Mouse (Mus musculus) spleen, adult 2 months (tissue): ENCODE measurements around the gene 6430548M08Rik. TPM values are rescaled to one million over a fixed set of nuclear protein-coding genes. Genes with fewer than 3 reads are reported as not detected.

ENCODE experiments used
- DNase-seq, 2 experiments: peaks; one replicate each; pipeline versions ENCODE4 v3.0.0 to v3.0.0-alpha.2; 2012 to 2021; ENCODE audit warnings: low spot score in 2 of 2, low read depth in 1 of 2
- H3K27ac ChIP-seq: fragments of 200-500 bp; 2 replicates; pipeline ENCODE4 v1.5.1; 2012; ENCODE audit warnings: low read length, inconsistent platforms; ENCODE audit not compliant: insufficient read depth
- H3K27me3 ChIP-seq: fragments of 200-500 bp; 2 replicates; pipeline ENCODE4 v1.6.1; 2012; ENCODE audit warnings: mild to moderate bottlenecking, moderate library complexity, low read length, inconsistent platforms; ENCODE audit not compliant: control insufficient read depth, insufficient read depth
- H3K36me3 ChIP-seq: fragments of 200-500 bp; 2 replicates; pipeline ENCODE4 v1.6.1; 2012; ENCODE audit warnings: mild to moderate bottlenecking, low read length, inconsistent platforms; ENCODE audit not compliant: control insufficient read depth, insufficient read depth
- H3K4me1 ChIP-seq: fragments of 200-500 bp; 2 replicates; pipeline ENCODE4 v1.6.1; 2011; ENCODE audit warnings: inconsistent platforms; ENCODE audit not compliant: control insufficient read depth, insufficient read depth, insufficient read length
- H3K4me3 ChIP-seq: fragments of 200-500 bp; 2 replicates; pipeline ENCODE4 v1.5.1; 2011; ENCODE audit warnings: mild to moderate bottlenecking, inconsistent platforms; ENCODE audit not compliant: insufficient read depth, insufficient read length; ENCODE audit errors: extremely low read depth
- CTCF ChIP-seq: fragments of 200-500 bp; IDR thresholded peaks from 2 replicates; pipeline ENCODE4 v1.5.1; 2011; ENCODE audit warnings: mild to moderate bottlenecking, inconsistent platforms; ENCODE audit not compliant: insufficient read depth, insufficient read length, insufficient replicate concordance; ENCODE audit errors: extremely low read depth
- POLR2A ChIP-seq: fragments of 200-500 bp; IDR thresholded peaks from 2 replicates; pipeline ENCODE4 v1.6.1; 2011; ENCODE audit warnings: low read depth, low read length, inconsistent platforms
- WGBS: fragments of 180-500 bp; shearing (Covaris S2); methylation state at CpG from one replicate; pipeline ENCODE4 v1.1.7; 2018; 5-methylcytosine and 5-hydroxymethylcytosine counted together
- polyA plus RNA-seq: library from polyadenylated mRNA; depleted of rRNA; stranded (reverse); fragments of >200 nt; gene quantifications from 2 replicates; pipeline ENCODE4 v1.2.3, GENCODE M21; 2012

Gene 6430548M08Rik
- polyA plus RNA-seq, 1 experiment: 20.6 TPM

DNA sequence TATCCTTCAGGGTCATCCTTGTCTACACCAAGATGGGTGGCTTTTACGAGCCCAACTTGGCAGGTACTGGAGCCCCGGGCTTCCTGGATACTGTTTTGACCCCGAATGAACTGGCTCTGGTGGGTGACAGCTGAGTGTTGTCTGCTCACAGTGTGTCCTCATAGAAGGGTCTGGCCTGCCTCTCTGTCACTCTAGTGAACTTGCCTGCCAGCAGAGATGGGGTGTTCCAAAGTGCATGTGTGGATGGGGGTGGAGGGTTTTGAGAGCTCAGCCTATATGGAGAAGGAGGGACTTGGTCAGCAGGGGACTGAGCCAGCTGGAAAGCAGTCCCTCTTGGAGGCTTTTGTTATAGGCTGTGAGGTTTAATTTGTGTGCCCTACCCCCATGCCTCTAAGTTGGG is 88.6 kb downstream of the 6430548M08Rik start:
- WGBS: 60% methylated on average over 3 of the region's 3 CpGs
- no peaks in the 10 kb centered on the region for H3K4me1 ChIP-seq
- no peaks in the 10 kb centered on the region for H3K27me3 ChIP-seq
- no peak for TF ChIP-seq CTCF
- no peak for TF ChIP-seq POLR2A
- no peak for DNase-seq
- no peak overlapping the region for H3K4me3 ChIP-seq
- H3K36me3 ChIP-seq: no peaks in the 10 kb centered on the region
- H3K27ac ChIP-seq: no peak overlapping the region

DNA sequence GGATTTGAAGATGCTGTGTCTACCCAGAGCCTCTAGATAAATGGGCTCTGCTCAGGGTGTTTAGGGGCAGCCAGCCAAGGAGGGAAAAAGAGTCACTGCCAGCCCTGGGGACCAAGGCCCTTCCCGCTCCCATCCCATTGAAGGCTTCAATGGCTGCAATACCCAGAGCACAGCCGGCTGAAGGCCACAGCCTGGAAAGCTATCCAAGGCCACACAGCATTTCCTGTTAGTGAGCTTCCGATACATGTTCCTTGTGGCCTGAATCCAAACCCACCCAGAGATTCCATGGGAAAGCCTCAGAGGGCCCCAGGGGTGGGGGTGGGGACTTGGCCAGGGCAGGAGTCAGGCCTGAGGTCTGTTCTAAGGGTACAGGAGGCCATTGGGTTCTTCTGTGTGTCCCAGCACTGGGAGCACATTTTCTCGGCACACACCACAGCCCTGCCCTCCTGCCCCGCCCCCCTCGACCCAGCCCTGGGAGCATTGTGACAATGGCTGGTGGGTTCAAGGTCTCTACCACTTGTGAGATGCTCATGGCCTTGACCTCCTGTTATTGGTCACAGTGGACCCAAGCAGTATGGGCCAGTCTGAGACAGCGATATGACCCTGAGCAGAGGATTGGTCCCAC is 90.9 kb downstream of the 6430548M08Rik start:
- H3K36me3 ChIP-seq: no peaks in the 10 kb centered on the region
- no peak for DNase-seq
- no peaks in the 10 kb centered on the region for H3K4me1 ChIP-seq
- H3K27me3 ChIP-seq: no peaks in the 10 kb centered on the region
- WGBS: 81% methylated on average over 7 of the region's 7 CpGs
- H3K27ac ChIP-seq: no peak overlapping the region
- H3K4me3 ChIP-seq: no peak overlapping the region
- TF ChIP-seq CTCF: no peak
- no peak for TF ChIP-seq POLR2A

DNA sequence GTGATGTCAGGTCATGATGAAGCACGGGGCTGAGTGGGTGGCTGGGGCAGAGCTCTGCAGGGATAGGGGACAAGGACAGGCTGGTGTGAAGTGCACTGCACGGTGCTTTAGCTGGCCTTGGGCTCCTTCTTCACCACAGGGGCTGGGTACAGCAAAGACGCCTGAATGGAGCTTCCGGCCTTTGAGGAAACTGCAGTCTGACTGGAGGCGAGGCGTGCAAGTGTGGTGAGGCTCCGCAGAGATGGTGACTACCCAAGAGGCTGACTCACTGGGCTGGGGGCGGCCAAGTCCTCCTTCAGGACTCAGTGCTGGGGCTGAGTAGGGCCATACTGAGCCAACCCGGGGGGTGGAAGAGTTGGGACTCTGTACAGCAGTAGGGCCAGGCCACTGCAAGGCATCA is 92.0 kb downstream of the 6430548M08Rik start:
- WGBS: 49% methylated on average over 9 of the region's 9 CpGs

DNA sequence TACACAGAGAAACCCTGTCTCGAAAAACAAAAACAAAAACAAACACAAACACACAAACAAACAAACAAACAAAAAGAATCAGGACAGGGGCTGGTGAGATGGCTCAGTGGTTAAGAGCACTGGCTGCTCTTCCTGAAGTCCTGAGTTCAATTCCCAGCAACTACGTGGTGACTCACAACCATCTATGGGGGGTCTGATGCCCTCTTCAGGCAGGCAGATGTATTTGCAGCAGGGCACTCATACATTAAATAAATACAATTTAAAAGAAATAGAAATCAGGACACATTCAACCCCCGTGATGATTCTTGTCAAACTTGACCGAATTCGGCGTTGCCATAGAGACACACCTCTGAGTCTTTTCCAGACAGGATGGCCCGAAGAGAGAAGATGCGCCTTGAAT is 93.4 kb downstream of the 6430548M08Rik start:
- Histone ChIP-seq H3K4me3 (no peak overlapping the region), H3K27me3 (no peaks in the 10 kb centered on the region), H3K27ac (no peak overlapping the region), H3K36me3 (no peaks in the 10 kb centered on the region), H3K4me1 (no peaks in the 10 kb centered on the region)
- WGBS: 83% methylated on average over 8 of the region's 8 CpGs
- no peak for DNase-seq
- no peak for TF ChIP-seq CTCF
- no peak for TF ChIP-seq POLR2A

More for the DNA sequence above, 92.0 kb downstream of the 6430548M08Rik start:
- no peak overlapping the region for H3K27ac ChIP-seq
- TF ChIP-seq CTCF: no peak
- TF ChIP-seq POLR2A: no peak
- no peak for DNase-seq
- no peaks in the 10 kb centered on the region for H3K4me1 ChIP-seq
- H3K27me3 ChIP-seq: no peaks in the 10 kb centered on the region
- no peak overlapping the region for H3K4me3 ChIP-seq
- no peaks in the 10 kb centered on the region for H3K36me3 ChIP-seq

DNA sequence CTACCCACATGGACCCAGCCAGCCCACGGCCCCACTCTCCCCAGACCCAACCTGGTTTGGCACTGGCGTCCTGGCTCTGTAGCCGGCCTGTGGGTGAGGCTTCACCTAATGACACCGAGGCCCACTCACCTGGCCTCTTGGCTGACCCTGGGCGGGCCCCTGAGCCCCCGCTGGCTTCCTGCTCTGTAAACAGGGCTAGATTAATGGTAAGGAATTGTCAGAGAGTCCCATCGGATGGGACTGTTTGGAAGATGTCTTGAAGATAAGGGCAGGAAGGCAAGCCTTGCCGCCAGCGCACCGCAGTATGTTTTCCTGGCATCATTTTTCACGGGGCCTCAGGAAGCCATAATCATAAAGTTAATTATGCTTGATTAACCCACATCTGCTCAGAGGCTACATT is 94.2 kb downstream of the 6430548M08Rik start:
- no peak for TF ChIP-seq CTCF
- no peak for TF ChIP-seq POLR2A
- no peaks in the 10 kb centered on the region for H3K36me3 ChIP-seq
- DNase-seq: no peak
- no peak overlapping the region for H3K4me3 ChIP-seq
- no peak overlapping the region for H3K27ac ChIP-seq
- H3K4me1 ChIP-seq: no peaks in the 10 kb centered on the region
- H3K27me3 ChIP-seq: no peaks in the 10 kb centered on the region
- WGBS: 80% methylated on average over 11 of the region's 11 CpGs

DNA sequence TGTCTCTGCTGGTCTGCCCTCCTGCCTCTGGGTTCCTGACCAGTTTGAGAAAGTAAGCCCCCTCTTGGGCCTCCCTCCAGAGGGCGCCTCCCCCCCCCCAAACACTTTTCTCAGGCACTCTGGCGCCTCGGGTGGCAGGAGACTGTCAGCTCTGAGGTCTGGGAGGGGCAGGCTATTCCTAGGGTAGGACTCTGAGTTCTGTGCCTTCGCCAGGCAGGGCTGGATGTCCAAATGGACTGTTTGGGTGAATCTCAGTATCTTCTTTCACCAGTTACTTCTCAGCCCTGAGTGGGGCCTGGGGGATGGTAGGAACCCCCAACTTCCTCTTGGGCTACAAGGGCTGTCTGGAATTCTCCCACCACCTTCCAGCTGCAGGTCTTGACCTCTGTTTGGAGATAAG is 97.4 kb downstream of the 6430548M08Rik start:
- no peak for DNase-seq
- Histone ChIP-seq H3K27ac (no peak overlapping the region), H3K4me3 (no peak overlapping the region), H3K4me1 (peaks cover 9% of the 10 kb centered on the region; the same call in 1 of the 2 replicates), H3K36me3 (no peaks in the 10 kb centered on the region), H3K27me3 (no peaks in the 10 kb centered on the region)
- TF ChIP-seq POLR2A (no peak), CTCF (no peak)
- 24% methylated on average over 4 of the region's 4 CpGs for WGBS

DNA sequence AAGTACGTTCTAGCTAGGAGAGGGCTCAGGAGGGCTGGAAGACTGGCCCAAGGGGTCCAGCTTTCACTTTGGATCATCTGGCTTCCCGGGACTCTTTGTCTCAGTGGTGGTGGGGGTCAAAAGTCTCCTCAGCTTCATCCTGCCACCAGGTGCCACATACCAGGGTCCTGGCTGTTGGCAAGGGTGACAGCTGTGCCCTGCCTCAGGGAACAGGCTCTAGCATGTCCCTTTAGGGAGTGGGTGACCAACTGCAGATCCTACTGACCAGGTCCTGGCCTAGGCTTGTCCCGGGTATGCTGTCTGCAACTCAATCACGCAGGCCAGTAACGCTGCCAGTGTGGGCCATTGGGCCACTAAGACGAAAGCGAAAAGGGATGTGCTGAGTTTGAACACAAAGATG is 98.6 kb downstream of the 6430548M08Rik start:
- H3K4me1 ChIP-seq: peaks cover 13% of the 10 kb centered on the region; the same call in 1 of the 2 replicates
- TF ChIP-seq CTCF (no peak), POLR2A (no peak)
- WGBS: 93% methylated on average over 7 of the region's 7 CpGs
- no peak overlapping the region for H3K4me3 ChIP-seq
- H3K27ac ChIP-seq: no peak overlapping the region
- H3K27me3 ChIP-seq: no peaks in the 10 kb centered on the region
- H3K36me3 ChIP-seq: no peaks in the 10 kb centered on the region
- no peak for DNase-seq
